Mouse (Mus musculus) cerebellum, adult 9-10 months (tissue): ENCODE data around the gene Npff.

Experiments
- DNase-seq: peaks from one replicate; pipeline ENCODE4 v3.0.0; 2022

Npff gene

GRCm38 (mm10) chr15:102524892-102525485 is at the start of gene Npff:
Npff (minus strand) TSS chr15:102524942.
- peak; percentile 91 for DNase-seq

GRCm38 (mm10) chr15:102572081-102572480 is 47.3 kb upstream of the Npff start:
- DNase-seq, result no peak

DNA sequence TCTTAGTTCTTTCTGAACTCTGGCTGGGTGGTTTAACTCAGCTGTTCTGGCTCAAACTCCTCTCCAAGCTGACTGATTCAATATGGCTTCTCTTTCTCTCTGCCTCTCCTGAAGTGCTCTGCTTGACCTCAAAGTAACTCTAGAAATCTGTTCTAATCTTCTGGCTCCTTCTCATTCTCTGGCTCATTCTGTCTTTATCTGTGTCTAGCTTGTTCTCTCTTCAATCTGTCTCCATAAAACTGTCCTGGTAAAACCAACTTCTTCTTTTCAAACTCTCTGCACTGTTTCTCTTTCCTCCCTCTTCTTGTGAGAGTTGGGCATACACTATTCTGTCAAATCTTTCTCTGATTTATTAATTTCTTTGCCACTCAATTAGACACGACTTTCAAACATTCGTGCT is 43.1 kb upstream of the Npff start:
- DNase-seq, result no peak

DNA sequence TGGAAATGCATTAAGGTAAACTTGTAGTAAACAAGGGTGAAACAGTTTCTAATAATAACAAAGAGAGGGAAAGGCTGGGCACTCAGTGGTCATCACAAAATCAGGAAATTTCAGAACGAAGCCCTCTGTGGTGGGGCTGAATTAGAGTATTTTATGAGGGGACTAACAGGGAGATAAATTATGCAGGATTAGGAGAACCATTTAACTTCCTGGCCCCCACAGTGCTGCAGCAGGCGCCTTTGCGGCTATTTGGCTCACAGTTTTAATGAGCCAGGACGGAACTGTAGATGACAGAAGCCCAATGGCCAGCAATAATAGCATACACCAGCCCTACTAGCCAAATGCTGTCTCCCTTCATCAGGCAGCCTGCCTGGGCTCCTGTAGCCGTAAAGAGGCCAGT is 38.9 kb upstream of the Npff start:
- DNase-seq, result no peak

- no peak for DNase-seq
Measured at GRCm38 (mm10) chr15:102563061-102563460, 38.3 kb upstream of the Npff start.

GRCm38 (mm10) chr15:102562491-102562890 is 37.7 kb upstream of the Npff start:
- no peak for DNase-seq

- DNase-seq, result peak; percentile 64
Measured at GRCm38 (mm10) chr15:102557580-102557979, 32.8 kb upstream of the Npff start.

- DNase-seq, result no peak
Measured at GRCm38 (mm10) chr15:102555581-102555980, 30.8 kb upstream of the Npff start.

GRCm38 (mm10) chr15:102552599-102552998 is 27.9 kb upstream of the Npff start:
- DNase-seq, result no peak

DNA sequence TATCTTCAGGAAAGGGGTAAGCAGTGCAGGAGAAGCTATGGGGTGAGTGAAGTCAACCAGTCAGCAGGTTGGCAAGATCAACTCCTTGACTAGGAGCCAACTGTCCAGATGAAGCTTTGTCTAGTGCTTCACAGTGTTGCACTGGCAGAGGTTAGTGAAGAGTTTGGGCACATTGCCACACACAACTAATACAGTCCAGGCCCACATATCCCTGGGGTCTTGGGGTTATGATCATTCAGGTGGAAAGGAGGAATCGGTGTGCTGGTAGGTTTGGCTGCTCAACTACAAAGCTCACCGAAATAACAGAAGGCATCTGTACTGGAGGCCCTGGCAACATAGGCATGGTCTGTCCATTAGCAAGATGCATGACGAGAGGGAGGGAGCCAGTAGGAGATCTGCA is 22.7 kb upstream of the Npff start:
- peak; percentile 98 for DNase-seq

DNA sequence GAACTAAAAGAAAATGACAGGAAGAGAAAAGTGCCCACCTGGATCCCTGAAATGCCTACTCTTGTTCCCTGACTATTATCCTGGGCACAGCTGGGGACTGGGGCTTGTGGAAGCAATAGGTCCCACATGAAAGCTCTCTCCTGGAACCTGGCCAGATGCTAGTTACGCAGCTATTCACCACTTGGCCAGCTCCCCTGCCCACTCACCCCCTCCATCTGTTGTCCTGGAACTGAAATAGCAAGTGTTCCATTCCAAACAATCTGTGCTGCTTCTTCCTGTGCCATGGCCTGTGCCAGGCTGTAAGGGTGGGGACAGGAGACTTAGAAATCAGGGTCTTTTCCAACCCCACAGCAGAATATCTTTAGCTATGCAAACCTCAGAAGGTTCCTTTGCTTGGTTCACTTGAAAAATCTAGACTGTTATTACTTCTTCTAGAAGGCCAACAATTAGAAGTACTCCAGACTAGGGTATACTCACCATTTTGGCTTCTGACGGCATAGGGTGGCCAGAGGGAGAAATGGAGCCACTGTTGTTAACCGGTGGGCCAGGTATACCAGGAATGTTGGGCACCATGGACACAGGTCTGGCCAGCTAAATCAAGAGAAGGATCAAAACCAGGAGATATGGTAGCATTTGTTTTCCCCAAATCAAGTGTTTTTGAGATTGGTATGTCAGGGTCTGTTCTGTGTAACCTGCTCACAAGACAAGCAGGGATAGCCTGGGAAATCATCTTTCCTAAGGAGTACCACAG is 22.1 kb upstream of the Npff start:
- peak; percentile 100 for DNase-seq

DNA sequence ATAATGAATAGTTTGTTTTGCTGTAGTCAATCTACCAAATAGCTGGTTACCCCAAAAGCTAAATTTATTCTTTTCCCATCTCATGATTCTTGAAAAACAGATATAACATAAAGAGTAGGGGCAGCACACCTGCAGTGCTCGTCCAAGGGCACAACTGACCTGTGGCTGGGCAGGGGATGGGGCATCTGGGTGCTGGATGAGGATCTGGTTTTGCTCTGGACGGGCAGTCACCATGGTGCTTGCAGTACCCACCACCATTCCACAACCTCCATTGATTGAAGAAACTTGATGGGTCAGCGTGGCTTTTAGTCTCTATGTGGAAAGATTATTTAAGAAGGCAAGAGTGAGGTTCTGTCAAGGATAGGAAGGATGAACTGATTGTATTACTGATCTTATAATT is 21.5 kb upstream of the Npff start:
- no peak for DNase-seq

DNA sequence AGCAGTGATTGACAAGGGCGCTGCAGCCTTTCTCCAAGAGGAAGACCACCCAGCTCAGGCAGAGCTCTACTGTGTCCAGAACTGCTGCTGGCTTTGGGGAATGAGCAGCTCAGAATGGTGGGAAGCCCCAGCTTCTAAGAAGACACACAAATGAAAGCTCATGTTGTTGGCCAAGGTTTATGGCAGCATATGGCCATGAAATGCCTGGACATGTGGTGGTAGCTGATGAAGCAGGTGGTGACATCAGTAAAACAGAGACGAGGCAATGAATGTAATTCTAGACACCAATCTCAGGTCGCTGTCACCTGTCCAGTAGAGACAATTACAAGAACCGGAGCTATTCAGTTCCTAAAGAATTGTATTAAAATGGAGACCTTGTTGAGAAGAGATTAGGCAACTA is 20.1 kb upstream of the Npff start:
- DNase-seq, result peak; percentile 99

DNA sequence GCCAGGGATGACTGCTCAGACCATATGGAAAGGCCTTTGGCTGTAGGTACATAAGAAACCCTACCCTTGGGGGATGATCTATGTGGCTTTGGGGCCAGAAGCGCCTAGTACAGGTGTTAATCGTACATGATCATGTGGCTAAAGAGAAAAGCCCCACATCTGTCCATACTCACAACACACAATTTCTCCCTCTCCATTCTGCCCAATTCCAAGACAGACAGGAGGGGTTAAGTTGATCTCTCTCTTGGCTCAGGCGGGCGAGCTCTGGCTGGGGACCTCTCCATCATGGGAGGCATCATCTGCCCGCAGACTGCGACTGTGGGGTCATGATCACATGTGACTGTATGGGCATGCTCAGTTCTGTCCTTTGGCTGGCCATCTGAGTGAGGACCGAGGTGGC is 9.2 kb upstream of the Npff start:
- peak; percentile 42 for DNase-seq

DNA sequence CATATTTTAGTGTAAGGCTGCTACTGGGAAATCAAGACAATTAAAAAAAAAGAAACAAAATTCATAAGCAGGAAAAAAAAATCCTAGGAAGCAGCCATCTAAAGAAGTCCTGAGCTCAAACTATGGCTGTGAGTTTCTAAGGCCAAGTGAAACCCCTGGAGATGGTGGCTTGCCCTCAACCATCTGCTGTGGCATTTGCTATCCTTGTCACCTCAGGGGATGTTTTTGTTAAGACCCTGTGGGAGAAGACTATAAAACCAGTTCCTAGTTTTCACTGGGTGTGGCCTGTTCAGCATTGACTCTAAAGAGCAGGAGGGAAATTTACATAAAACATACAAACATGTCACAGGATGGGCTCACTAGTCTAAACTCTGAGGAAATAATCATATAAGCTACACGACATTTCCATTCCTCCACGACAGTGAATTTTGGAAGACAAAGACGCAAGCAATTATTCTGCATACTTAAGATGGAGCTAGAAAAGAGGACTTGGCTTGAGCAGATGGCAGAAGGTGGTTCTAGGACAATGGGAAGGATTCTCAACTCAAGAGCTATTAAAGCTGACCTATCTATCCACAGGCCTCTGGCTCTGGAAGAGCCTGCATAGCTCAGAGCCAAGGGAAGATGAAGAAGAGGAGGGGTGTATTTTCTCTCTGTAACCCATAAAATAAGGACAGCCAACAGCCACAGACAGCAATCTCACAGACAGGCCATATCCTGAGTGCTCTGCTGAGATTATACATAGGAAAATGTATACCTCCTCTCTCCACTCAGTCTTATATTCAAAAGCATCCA is 7.6 kb upstream of the Npff start:
- peak; percentile 88 for DNase-seq

DNA sequence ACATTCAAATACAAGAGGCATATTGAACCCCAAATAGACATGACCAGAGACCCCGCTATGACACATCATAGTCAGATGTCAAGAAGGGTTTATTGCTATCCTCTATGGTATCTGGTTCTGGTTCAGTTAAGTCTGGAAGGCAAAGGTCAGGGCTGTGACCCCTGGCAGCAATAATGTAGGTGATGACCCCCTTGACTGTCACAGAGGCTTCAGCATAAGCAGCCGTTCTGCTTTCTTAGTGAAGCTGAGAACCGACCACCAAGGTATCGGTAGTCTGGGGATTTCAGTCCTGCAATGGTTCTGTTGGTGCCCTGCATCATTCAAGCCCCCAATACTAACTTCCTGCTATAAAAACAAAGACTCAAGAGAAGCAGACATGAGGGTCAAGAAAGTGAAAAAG is 6.8 kb upstream of the Npff start:
- no peak for DNase-seq

- DNase-seq, result no peak
Measured at GRCm38 (mm10) chr15:102530566-102530965, 5.8 kb upstream of the Npff start.

DNA sequence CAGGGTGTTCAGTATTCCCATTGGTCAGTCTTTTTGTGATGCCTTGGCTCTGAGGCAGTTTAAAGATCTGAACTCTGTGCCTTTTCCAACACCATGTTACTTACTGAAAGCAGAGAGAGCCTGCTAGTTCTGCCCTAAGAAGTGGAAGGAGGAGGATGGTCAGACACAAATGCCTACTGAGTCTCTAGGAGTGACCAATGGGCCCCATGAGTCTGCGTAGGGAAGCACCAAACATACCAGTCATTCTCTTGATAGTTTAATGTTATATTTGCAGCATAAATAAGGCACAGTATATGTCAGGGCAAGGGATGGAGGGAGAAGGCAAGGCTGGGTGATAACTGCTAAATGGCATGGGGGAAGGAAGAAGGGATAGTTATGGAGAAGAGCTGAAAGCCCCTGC is 3.7 kb upstream of the Npff start:
- DNase-seq, result no peak

GRCm38 (mm10) chr15:102527936-102528335 is 3.2 kb upstream of the Npff start:
- DNase-seq, result no peak

DNA sequence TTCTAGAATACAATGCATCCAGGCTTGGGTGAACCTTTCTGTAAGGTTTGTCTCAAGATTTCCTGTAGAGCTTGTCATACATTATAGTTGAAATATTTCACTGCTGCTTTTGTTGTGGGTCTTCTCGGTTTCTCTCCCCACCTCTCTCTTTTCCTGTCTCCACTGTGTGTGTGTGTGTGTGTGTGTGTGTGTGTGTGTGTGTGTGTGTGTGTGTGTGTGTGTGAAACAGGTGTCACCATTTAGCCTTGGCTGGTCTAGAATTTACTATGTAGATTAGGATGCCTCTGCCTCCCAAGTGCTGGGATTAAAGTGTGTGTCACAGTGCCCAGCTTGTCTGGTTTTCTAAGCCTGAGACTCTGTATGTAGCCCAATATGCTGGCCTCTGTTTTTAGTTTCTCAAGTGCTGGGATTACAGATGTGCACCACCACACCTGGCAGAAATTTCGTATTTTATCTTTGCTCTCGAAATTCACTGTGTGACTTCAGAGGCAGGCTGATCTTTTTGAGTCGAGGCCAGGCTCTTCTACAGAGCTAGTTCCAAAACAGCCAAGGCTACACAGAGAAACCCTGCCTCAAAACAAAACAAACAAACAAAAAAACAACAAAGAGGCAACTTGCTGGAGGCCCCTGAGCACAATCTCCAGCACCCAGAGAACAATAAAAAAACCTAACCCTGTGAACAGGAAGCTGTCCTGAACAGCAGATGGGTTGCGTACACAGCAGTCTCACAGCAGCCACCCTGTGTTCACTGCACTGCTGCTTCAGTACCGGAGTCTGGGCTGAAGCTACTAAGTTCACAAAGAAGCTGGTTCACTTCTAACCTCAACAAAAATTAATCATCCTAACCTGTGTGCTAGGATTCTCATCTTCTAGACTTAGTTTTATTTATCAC is 1.6 kb upstream of the Npff start:
- peak; percentile 31 for DNase-seq

- peak; percentile 51 for DNase-seq
Measured at GRCm38 (mm10) chr15:102521480-102521879, 3.3 kb downstream of the Npff start.

DNA sequence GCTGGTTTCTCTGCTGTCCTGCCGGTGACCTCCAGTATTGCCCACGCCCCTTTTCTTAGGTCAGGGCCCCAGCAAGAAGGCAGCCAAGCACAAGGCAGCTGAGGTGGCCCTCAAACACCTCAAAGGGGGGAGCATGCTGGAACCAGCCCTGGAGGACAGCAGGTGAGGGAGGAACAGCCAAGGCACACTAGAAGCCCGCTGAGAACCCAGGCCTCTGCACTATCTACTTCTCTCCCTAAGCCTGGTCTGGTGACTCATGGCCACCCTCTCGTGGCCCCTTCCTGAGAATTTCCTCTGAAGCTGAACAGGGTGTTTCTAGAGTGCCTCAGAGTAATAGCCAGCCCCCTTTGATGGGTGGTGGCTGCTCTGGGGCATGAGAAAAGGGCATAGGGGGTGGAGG is 4.3 kb downstream of the Npff start:
- DNase-seq, result peak; percentile 70
